Comparison of ENCODE assay signal across 8 mouse cellular contexts in the genomic region with DNA sequence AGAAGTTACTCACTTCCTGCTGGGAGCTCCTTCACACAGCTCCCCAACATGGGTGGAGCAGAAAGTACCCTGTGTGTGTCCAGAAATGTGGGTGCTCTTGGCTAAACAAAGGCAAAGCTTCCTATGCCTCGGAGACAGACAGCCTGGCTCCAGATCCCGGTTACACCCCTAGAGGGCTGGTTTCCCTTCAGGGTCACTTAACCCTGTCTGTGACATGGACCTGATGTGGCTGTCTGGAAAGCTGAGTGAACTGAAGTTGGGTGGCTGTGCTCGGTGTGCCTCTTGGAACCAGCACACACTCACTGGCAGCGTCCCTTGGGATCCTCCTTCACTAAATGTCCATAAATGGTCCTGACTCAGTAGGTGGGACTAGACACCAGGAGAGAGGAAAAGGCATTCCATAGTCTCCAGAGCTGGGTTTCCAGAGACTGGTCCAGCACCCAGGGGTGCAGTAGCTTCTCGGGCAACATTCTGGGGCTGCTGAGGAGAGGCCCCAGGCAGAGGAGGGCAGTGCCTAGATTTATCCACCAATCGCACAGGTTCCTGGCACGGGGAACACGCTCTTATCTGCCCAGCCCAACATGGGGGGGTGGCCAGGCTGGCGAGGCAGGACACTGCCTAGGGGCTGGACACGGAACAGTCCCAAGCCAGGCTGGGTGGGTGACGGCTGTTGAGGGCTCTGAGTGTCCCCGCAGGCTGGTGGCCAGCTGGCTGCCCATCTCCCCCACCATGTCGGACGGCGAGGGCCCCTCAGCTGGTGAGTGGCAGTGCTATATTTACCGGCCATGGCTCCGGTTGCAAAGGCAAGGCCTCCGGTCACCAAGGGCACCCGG. TPM values are rescaled to one million over a fixed set of nuclear protein-coding genes. Genes with fewer than 3 reads are reported as not detected.
A peak's percentile ranks its signal among the peaks of the same experiment; 100 is the strongest.
DNase-seq lines count a peak whose midpoint lies in the region; ATAC-seq and TF ChIP-seq lines count a peak whose summit lies in the region.

Eml1 (plus strand) TSS at position 362 of the 833 bp plus-strand sequence.

- H3K27me3 ChIP-seq in embryonic facial prominence, embryonic 15.5 days: no peaks in the 10 kb centered on the region
- H3K27me3 ChIP-seq in heart, embryonic 15.5 days: no peaks in the 10 kb centered on the region
- H3K27me3 ChIP-seq in lung, embryonic 14.5 days (ENCODE audit: insufficient read depth, low read length): no peaks in the 10 kb centered on the region

- H3K4me3 ChIP-seq in embryonic facial prominence, embryonic 15.5 days (replicated peaks): no peak within 1 kb of the TSS
- H3K4me3 ChIP-seq in heart, embryonic 15.5 days: peak within 1 kb of the TSS; percentile 48
- peak within 1 kb of the TSS; percentile 23 for H3K4me3 ChIP-seq in lung, embryonic 14.5 days (ENCODE audit: low read depth, low read length)

- no peak within 1 kb of the TSS for H3K4me2 ChIP-seq in embryonic facial prominence, embryonic 15.5 days (replicated peaks)
- peak within 1 kb of the TSS; percentile 65 for H3K4me2 ChIP-seq in heart, embryonic 15.5 days
- H3K4me2 ChIP-seq in lung, embryonic 14.5 days: peak within 1 kb of the TSS; percentile 47

- peak; percentile 28; the same call in 1 of the 2 replicates for ATAC-seq in frontal cortex, adult (ENCODE audit: low TSS enrichment)
- peak; percentile 44; the same call in 1 of the 2 replicates for ATAC-seq in embryonic facial prominence, embryonic 15.5 days (ENCODE audit: insufficient number of reproducible peaks, low FRiP score, low TSS enrichment, low read depth)
- peak; percentile 83 for ATAC-seq in heart, embryonic 15.5 days (replicated peaks; ENCODE audit: insufficient number of reproducible peaks, insufficient read depth, low FRiP score, low read depth)
- peak; percentile 74 for ATAC-seq in lung, embryonic 14.5 days (ENCODE audit: insufficient read depth)

- no peak for DNase-seq in frontal cortex, postnatal 10 days (ENCODE audit: low spot score in 2 of 2)
- peak; percentile 50 for DNase-seq in kidney, postnatal 14 days
- peak; percentile 90 for DNase-seq in lung, embryonic 14.5 days
- DNase-seq in testis, postnatal 10 days (ENCODE audit: low spot score): peak; percentile 51
- DNase-seq in B cell, adult 2 months: no peak

- 0 out of 2 replicates have a peak within 1 kb of the TSS, but pooled peaks have one; percentile 13 for H3K27ac ChIP-seq in embryonic facial prominence, embryonic 15.5 days (replicated peaks)
- peak within 1 kb of the TSS; percentile 94 for H3K27ac ChIP-seq in heart, embryonic 15.5 days
- peak within 1 kb of the TSS; percentile 90 for H3K27ac ChIP-seq in lung, embryonic 14.5 days (ENCODE audit: low read depth)

- peak; percentile 43 for TF ChIP-seq CTCF in lung, embryonic 14.5 days (IDR thresholded peaks at IDR 0.05; ENCODE audit: low read depth)

- 71% methylated on average over 19 of the region's 19 CpGs for WGBS in embryonic facial prominence, embryonic 15.5 days
- 28% methylated on average over 19 of the region's 19 CpGs for WGBS in heart, embryonic 15.5 days
- 45% methylated on average over 19 of the region's 19 CpGs for WGBS in lung, embryonic 14.5 days

- H3K36me3 ChIP-seq in embryonic facial prominence, embryonic 15.5 days: no peaks in the 10 kb centered on the region
- H3K36me3 ChIP-seq in heart, embryonic 15.5 days: no peaks in the 10 kb centered on the region
- no peaks in the 10 kb centered on the region for H3K36me3 ChIP-seq in lung, embryonic 14.5 days (ENCODE audit: insufficient read depth)

- peaks cover 28% of the 10 kb centered on the region for H3K4me1 ChIP-seq in embryonic facial prominence, embryonic 15.5 days
- peaks cover 57% of the 10 kb centered on the region for H3K4me1 ChIP-seq in heart, embryonic 15.5 days (replicated peaks)
- H3K4me1 ChIP-seq in lung, embryonic 14.5 days (ENCODE audit: insufficient read depth): peaks cover 27% of the 10 kb centered on the region

- H3K9me3 ChIP-seq in embryonic facial prominence, embryonic 15.5 days (replicated peaks): no peaks in the 10 kb centered on the region
- H3K9me3 ChIP-seq in heart, embryonic 15.5 days (replicated peaks): no peaks in the 10 kb centered on the region
- no peaks in the 10 kb centered on the region for H3K9me3 ChIP-seq in lung, embryonic 14.5 days (ENCODE audit: low read depth, low read length)

- H3K9ac ChIP-seq in embryonic facial prominence, embryonic 15.5 days: no peak within 1 kb of the TSS
- H3K9ac ChIP-seq in heart, embryonic 15.5 days: peak within 1 kb of the TSS; percentile 56
- H3K9ac ChIP-seq in lung, embryonic 14.5 days: peak within 1 kb of the TSS; percentile 29

RNA-seq across cellular contexts. Expression of gene Eml1, which starts in this region (rescaled TPM):
- 58.2 and 64.7 TPM in 2 replicates for polyA plus RNA-seq in embryonic facial prominence, embryonic 15.5 days (2015; fragmentation: Nextera tagmentation; extraction: Ambion mirVana)
- polyA plus RNA-seq in heart, embryonic 15.5 days (2015; fragmentation: Nextera tagmentation; extraction: Ambion mirVana): 62.5 and 76.6 TPM in 2 replicates
- polyA plus RNA-seq in lung, embryonic 14.5 days (2014; fragmentation: Nextera tagmentation; extraction: Ambion mirVana): 105 and 109 TPM in 2 replicates

Comparison
In these comparisons a context has a peak if more than half of its experiments do, and no peak if none do; other contexts are left out.
1. ATAC-seq: peak in every context shown above with its lines; median percentile 83 in heart, embryonic 15.5 days; 74 in lung, embryonic 14.5 days; 44 in embryonic facial prominence, embryonic 15.5 days; 28 in frontal cortex, adult.
2. DNase-seq: peak in kidney, postnatal 14 days (single experiment), lung, embryonic 14.5 days (single experiment) and testis, postnatal 10 days (single experiment); none in frontal cortex, postnatal 10 days (0 of 2) and B cell, adult 2 months (0 of 2).
3. H3K27ac ChIP-seq: peak in every context shown above with its lines; median percentile 94 in heart, embryonic 15.5 days; 90 in lung, embryonic 14.5 days; 13 in embryonic facial prominence, embryonic 15.5 days.